Mouse (Mus musculus) T-cell, adult 2 months (primary cell): ENCODE results near the gene Sirpa.

Experiments used
- DNase-seq: peaks from one replicate; pipeline ENCODE4 v3.0.0; 2022; ENCODE audit warnings: low spot score

The Sirpa gene

DNA sequence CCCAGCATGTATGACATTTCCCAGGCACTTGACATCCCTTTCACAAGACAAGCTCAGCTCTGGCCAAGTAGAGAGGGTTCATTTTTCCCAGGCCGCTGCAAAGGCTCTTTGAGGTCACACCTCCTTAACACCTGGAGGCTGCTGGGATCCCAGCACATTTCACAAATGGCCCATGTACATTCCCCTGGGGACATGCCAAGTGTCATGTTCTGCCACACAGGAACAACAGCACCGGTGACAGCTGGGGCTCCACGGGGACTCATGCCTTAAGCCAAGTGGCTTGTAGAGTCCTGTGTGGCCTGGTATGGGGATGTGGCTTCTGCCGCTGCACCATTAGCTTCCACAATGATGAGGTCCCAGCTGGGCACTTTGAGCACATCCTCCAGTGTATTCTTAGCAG, 60.0 kb downstream of the Sirpa start:
- DNase-seq = no peak

DNA sequence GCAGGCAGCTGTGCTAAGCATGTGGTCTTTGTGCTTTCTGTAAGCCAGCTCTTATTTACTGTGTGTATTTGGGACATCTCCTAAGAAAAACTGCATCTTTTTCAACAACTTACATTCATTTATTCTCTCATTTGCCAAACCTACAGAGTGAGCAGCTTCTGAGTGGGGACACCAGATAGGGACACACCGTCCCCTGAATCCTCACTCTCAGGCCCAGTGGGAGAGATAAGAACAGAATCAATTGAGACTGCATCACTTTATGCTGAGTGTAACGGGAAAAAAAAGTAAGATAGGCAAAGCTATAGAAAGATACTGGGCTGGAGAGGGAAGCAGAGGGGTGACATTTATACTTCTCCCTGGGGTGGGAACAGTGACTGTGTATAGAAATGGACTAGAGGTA, 61.0 kb downstream of the Sirpa start:
- no peak for DNase-seq

- no peak for DNase-seq
Observed at GRCm38 (mm10) chr2:129654233-129654950, 61.8 kb downstream of the Sirpa start.

- no peak for DNase-seq
Observed at GRCm38 (mm10) chr2:129655033-129655432, 62.4 kb downstream of the Sirpa start.

GRCm38 (mm10) chr2:129658796-129659195, 66.2 kb downstream of the Sirpa start:
- DNase-seq = no peak

DNA sequence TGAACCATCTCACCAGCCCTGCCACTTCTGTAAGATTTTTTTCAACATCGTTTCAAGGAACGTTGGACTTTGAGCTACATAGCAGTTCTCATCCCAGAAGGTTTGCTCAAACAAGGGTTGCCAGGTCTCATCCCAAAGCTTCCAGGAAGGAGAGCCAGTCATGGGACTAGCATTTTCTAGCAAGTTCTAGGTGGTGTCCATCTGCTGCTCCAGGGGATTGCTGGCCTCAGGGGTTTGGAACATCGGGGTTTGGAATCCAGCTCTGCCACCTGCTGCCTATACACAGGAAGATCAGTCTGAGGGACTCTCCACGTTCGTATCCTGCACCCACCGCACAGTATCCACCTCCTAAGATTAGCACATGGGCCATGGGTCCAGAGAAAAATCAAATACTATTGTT, 67.4 kb downstream of the Sirpa start:
- no peak for DNase-seq

GRCm38 (mm10) chr2:129662484-129662883, 69.8 kb downstream of the Sirpa start:
- no peak for DNase-seq

DNA sequence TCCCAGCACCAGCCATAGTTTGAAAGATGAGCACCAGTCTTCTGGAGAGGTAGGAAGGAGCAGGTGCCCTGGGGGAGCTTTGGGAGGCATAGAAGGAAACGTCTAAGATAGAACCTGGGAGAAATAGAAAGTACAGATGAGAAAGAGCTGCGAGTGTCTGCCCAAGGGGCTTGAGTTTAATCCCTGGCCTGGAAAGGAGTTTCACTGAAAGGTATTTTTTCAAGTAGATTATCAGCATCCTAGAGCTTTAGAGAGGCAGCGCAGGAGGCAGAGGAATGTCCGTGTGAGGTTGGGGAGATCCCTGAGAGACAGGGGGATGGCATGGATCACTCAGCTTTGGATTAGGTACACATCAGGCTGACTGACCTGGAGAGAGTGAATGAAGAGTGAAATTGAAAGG, 79.3 kb downstream of the Sirpa start:
- DNase-seq = no peak

DNA sequence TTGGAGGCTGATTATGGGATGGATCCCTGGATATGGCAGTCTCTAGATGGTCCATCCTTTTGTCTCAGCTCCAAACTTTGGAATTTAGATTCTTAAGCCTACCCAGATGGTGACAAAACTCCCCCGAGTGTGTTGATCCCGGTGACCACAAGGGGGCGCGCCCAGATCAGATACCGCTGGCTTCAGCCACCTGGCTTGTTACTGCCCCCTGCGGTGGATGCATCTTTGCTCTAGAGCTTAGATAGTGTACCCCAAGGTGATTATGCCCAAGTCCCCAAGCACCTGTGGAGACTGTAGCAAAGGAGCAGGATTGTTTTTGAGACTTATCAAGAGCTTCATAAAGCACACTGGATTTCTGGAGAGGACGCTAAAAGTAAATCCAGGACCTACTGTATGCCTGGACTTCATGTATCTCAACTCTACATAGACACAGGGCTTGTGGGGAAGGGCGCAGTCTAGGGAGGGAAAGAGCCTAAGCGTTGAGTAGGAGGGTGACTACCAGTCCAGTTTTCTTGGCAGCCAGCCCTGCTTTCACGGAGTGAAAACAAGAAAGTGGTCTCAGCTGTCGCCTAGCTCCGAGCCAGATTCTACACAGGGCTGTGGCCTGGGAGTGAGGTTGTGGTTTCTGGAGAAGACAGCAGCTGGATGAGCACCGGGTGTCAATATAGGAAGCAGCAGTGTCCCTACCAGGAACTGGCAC, 82.5 kb downstream of the Sirpa start:
- DNase-seq = peak; percentile 62

DNA sequence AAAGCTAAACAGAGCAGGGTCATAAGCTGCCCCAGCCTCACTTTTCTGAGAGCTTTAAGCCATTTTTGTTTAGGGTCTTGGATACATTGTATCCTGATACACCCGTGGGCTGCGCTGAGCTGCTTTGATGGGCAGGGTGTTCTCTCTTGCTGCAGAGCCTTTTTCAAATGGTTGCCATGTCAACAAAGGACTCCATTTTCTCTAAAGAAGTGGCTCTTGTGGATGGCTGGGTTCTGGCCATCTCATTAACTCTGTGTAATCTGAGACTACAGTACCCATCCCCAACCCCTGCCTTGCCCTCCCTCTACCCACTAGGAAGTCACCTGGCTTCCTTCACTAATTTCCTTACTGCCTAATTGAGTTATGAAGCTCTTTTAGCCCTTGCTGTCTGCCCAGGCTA, 85.0 kb downstream of the Sirpa start:
- DNase-seq = no peak

GRCm38 (mm10) chr2:129679066-129679465, 86.4 kb downstream of the Sirpa start:
- DNase-seq = no peak

DNA sequence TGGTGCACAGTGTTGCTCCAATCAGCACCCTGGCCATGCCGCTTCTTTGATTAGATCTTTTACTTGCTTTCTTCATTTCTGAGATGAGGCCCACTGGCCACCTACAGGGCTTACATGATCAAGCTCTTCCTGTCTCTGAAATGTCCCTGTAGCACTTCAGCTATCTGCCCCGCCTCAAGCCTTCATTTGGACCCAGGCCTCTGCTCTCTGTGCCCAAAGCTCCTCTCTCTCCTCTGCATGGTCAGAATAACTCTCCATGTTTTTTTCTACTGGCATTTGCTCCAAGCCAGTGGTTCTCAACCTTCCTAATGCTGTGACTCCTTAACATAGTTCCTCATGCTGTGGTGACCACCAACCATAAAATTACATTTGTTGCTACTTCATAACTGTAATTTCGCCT, 87.6 kb downstream of the Sirpa start:
- no peak for DNase-seq
